Mouse (Mus musculus): ENCODE data around the gene Ripk1. TPM values are rescaled to one million over a fixed set of nuclear protein-coding genes. Genes with fewer than 3 reads are reported as not detected.

Gene Ripk1
- total and polyA plus RNA-seq, 3 experiments, result 2.0 to 7.4 (median 7.0) TPM

DNA sequence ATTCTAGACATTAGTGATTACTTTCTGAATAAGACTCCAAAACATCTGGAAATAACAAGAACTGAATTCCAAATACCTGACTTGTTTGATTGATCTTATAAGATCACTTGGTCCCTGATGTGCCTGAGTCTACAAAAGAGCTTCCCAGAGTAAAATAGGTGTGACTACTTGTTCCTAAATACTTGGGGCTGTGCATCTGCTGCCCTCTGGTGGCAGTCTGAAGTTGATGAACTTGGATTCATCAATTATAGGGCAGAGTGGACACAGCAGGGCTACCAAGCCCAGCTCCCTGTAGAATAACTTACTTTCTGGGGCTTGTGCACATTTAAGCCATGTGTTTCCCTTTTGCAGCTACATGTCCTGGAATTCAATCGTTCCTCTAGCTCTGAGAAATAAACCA, 7.0 kb upstream of the Ripk1 start:
- H3K4me3 ChIP-seq, result no peak overlapping the region

DNA sequence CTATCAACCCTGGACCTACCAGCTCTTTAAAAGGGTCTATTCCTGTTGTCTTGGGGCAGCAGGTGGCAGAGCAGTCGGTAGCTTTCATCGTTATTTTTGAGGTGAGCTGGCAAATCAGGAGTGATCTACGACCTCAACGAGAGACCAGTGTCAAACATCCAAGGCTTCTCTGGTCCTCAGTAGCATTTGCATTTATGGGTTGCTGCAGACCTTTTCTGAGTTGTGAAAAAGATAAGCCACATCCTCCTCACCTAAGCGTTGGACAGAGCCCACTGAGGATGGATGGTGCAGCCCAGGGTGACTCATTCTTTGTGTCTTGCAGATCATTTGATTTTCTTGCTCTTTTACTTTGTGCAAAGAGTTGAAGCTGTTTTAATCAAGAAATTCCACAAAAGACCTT, 895 bp downstream of the Ripk1 start:
- DNase-seq, result no peak
- Histone ChIP-seq H3K4me1 (ENCODE audit: control insufficient read depth, insufficient read depth, low read length) (peaks cover 7% of the 10 kb centered on the region), H3K27ac (peak overlapping the region; percentile 23), H3K27me3 (ENCODE audit: control insufficient read depth, insufficient read depth, low read length) (no peaks in the 10 kb centered on the region), H3K36me3 (ENCODE audit: control insufficient read depth, insufficient read depth, low read length) (peaks cover 10% of the 10 kb centered on the region), H3K4me3 (peak overlapping the region; percentile 83), H3K9ac (ENCODE audit: low read depth, low read length) (peak overlapping the region; percentile 57), H3K79me2 (replicated peaks; ENCODE audit: control insufficient read depth, insufficient read depth, low read length) (peaks cover 5% of the 10 kb centered on the region)
- 3% methylated on average over 5 of the region's 5 CpGs for WGBS
- TF ChIP-seq CTCF (IDR thresholded peaks at IDR 0.05) (no peak), EP300 (IDR thresholded peaks at IDR 0.05; ENCODE audit: insufficient read depth, low read depth, low read length) (no peak), POLR2A (IDR thresholded peaks at IDR 0.05; ENCODE audit: insufficient read depth, low read depth, low read length) (no peak)
- intact Hi-C loops (cut with DNase I), result loop anchor here (1.0 kb wide), 1 partner anchor 33 kb away; no protein-coding TSS in a partner anchor

More for the DNA sequence above, 7.0 kb upstream of the Ripk1 start:
- Histone ChIP-seq H3K4me1 (ENCODE audit: control insufficient read depth, insufficient read depth, low read length) (no peaks in the 10 kb centered on the region), H3K79me2 (replicated peaks; ENCODE audit: control insufficient read depth, insufficient read depth, low read length) (no peaks in the 10 kb centered on the region), H3K27ac (no peak overlapping the region), H3K36me3 (ENCODE audit: control insufficient read depth, insufficient read depth, low read length) (no peaks in the 10 kb centered on the region), H3K9ac (ENCODE audit: low read depth, low read length) (no peak overlapping the region), H3K27me3 (ENCODE audit: control insufficient read depth, insufficient read depth, low read length) (no peaks in the 10 kb centered on the region)
- TF ChIP-seq EP300 (IDR thresholded peaks at IDR 0.05; ENCODE audit: insufficient read depth, low read depth, low read length) (no peak), POLR2A (IDR thresholded peaks at IDR 0.05; ENCODE audit: insufficient read depth, low read depth, low read length) (no peak), CTCF (IDR thresholded peaks at IDR 0.05) (no peak; the same call in 1 of the 2 replicates)
- peak; percentile 72 to 77 for DNase-seq
- intact Hi-C loops (cut with DNase I), result loop anchor here (1.0 kb wide), 1 partner anchor 38 kb away; no protein-coding TSS in a partner anchor
- WGBS, result 21% methylated on average over 1 of the region's 1 CpGs

GRCm38 (mm10) chr13:34007234-34007633, 5.1 kb downstream of the Ripk1 start:
- 46% methylated on average over 2 of the region's 2 CpGs for WGBS
- Histone ChIP-seq H3K4me3 (no peak overlapping the region), H3K79me2 (replicated peaks; ENCODE audit: control insufficient read depth, insufficient read depth, low read length) (peaks cover 8% of the 10 kb centered on the region), H3K27me3 (ENCODE audit: control insufficient read depth, insufficient read depth, low read length) (no peaks in the 10 kb centered on the region), H3K9ac (ENCODE audit: low read depth, low read length) (no peak overlapping the region), H3K27ac (peak overlapping the region; percentile 44; the same call in 1 of the 2 replicates), H3K36me3 (ENCODE audit: control insufficient read depth, insufficient read depth, low read length) (peaks cover 16% of the 10 kb centered on the region), H3K4me1 (ENCODE audit: control insufficient read depth, insufficient read depth, low read length) (peaks cover 8% of the 10 kb centered on the region)
- TF ChIP-seq EP300 (IDR thresholded peaks at IDR 0.05; ENCODE audit: insufficient read depth, low read depth, low read length) (no peak), CTCF (IDR thresholded peaks at IDR 0.05) (no peak), POLR2A (IDR thresholded peaks at IDR 0.05; ENCODE audit: insufficient read depth, low read depth, low read length) (no peak)
- intact Hi-C loops (cut with DNase I), result no loop called here
- DNase-seq, result no peak

- peaks cover 8% of the 10 kb centered on the region for H3K36me3 ChIP-seq (ENCODE audit: control insufficient read depth, insufficient read depth, low read length)
- no peak overlapping the region for H3K4me3 ChIP-seq
- 73% methylated on average over 9 of the region's 9 CpGs for WGBS
- no peaks in the 10 kb centered on the region for H3K27me3 ChIP-seq (ENCODE audit: control insufficient read depth, insufficient read depth, low read length)
- no peak overlapping the region for H3K27ac ChIP-seq
- intact Hi-C loops (cut with DNase I), result no loop called here
- no peak overlapping the region for H3K9ac ChIP-seq (ENCODE audit: low read depth, low read length)
- no peaks in the 10 kb centered on the region for H3K79me2 ChIP-seq (replicated peaks; ENCODE audit: control insufficient read depth, insufficient read depth, low read length)
- no peaks in the 10 kb centered on the region for H3K4me1 ChIP-seq (ENCODE audit: control insufficient read depth, insufficient read depth, low read length)
- DNase-seq, result no peak
- TF ChIP-seq POLR2A (IDR thresholded peaks at IDR 0.05; ENCODE audit: insufficient read depth, low read depth, low read length), result no peak
- no peak for TF ChIP-seq EP300 (IDR thresholded peaks at IDR 0.05; ENCODE audit: insufficient read depth, low read depth, low read length)
Measured at GRCm38 (mm10) chr13:34016927-34017569, 14.9 kb downstream of the Ripk1 start.

DNA sequence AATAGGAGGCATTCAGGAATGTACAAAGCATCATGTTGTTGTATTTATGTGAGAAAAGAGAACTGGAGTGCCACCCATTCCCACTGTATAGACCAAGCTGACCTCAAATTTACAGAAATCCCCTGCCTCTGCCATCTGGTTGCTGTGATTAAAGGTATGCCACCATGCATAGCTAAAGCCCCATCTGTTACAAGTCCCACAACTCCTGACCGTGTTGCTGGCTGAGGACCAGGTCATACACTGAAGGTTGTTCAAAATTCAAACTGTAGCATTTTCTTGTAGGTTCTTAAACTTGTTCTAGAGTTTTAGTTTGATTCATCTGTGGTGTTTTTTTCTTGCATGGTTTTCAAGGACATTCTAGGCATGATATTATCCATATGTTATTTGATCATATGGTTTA, 16.4 kb downstream of the Ripk1 start:
- DNase-seq, result no peak
- Histone ChIP-seq H3K9ac (ENCODE audit: low read depth, low read length) (no peak overlapping the region), H3K27me3 (ENCODE audit: control insufficient read depth, insufficient read depth, low read length) (no peaks in the 10 kb centered on the region), H3K27ac (no peak overlapping the region), H3K4me3 (no peak overlapping the region), H3K36me3 (ENCODE audit: control insufficient read depth, insufficient read depth, low read length) (peaks cover 9% of the 10 kb centered on the region), H3K79me2 (replicated peaks; ENCODE audit: control insufficient read depth, insufficient read depth, low read length) (no peaks in the 10 kb centered on the region), H3K4me1 (ENCODE audit: control insufficient read depth, insufficient read depth, low read length) (no peaks in the 10 kb centered on the region)
- 73% methylated on average over 1 of the region's 1 CpGs for WGBS
- TF ChIP-seq EP300 (IDR thresholded peaks at IDR 0.05; ENCODE audit: insufficient read depth, low read depth, low read length), result no peak
- TF ChIP-seq CTCF (IDR thresholded peaks at IDR 0.05), result no peak
- no peak for TF ChIP-seq POLR2A (IDR thresholded peaks at IDR 0.05; ENCODE audit: insufficient read depth, low read depth, low read length)
- intact Hi-C loops (cut with DNase I), result no loop called here

GRCm38 (mm10) chr13:34021998-34022397, 19.8 kb downstream of the Ripk1 start:
- H3K4me3 ChIP-seq, result no peak overlapping the region
- H3K79me2 ChIP-seq (replicated peaks; ENCODE audit: control insufficient read depth, insufficient read depth, low read length), result no peaks in the 10 kb centered on the region
- H3K36me3 ChIP-seq (ENCODE audit: control insufficient read depth, insufficient read depth, low read length), result peaks cover 2% of the 10 kb centered on the region; the same call in 1 of the 2 replicates
- H3K27me3 ChIP-seq (ENCODE audit: control insufficient read depth, insufficient read depth, low read length), result no peaks in the 10 kb centered on the region
- no peaks in the 10 kb centered on the region for H3K4me1 ChIP-seq (ENCODE audit: control insufficient read depth, insufficient read depth, low read length)
- no peak overlapping the region for H3K9ac ChIP-seq (ENCODE audit: low read depth, low read length)
- no peak for DNase-seq
- intact Hi-C loops (cut with DNase I), result no loop called here
- H3K27ac ChIP-seq, result no peak overlapping the region
- TF ChIP-seq CTCF (IDR thresholded peaks at IDR 0.05) (no peak), POLR2A (IDR thresholded peaks at IDR 0.05; ENCODE audit: insufficient read depth, low read depth, low read length) (no peak), EP300 (IDR thresholded peaks at IDR 0.05; ENCODE audit: insufficient read depth, low read depth, low read length) (no peak)
- 77% methylated on average over 2 of the region's 2 CpGs for WGBS

Data from heart, adult 2 months (tissue).